Mouse (Mus musculus) CD4-positive, CD25-positive, alpha-beta regulatory T cell, adult 2 months (primary cell): ENCODE measurements around the gene Chd2.
A peak's percentile ranks its signal among the peaks of the same experiment; 100 is the strongest.

Experiments used
- DNase-seq: peaks from one replicate; pipeline ENCODE4 v3.0.0-alpha.2; 2012; ENCODE audit warnings: low read depth, low spot score

Chd2 gene

DNA sequence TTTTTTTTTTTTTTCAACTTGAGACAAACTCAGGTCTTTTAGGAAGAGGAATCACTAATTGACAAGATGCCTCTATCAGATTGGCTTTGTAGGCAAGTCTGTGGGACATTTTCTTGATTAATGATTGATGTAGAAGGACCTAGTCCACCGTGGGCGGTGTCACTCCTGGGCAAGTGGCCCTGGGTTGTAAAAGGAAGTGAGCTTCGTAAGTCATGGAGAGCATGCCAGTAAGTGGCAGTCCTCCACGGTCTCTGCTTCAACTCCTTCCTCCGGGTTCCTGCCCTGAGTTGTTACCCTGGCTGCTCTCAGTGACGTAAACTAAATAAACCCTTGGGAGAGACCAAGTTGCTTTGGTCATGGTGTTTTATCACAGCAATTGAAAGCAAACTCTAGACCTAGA, 22.5 kb upstream of the Chd2 start:
- DNase-seq = no peak

DNA sequence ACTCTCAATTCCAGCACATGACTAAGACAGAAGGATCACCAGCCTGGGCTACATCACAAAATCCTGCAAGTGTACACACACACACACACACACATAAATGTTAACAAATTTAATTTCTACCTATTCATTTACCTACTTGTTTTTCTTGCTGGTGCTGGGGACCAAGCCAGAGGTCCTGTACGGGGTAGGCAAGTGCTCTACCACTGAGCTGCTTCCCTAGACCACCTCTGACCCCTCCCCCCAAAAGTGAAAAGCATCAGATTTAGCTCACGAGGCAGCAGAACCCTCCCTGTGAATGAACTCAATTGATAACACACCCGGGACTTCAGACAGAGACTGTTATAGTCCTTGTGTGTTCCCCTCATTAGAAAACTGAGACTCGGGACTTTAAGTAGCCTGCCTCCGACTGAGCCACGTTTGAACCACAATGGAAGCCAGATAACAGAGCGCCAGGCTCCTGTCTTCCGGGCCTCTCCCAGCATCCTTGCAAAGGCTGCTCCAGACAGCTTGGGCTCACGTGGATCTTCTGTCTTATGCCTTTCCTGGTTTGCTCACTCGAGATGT, 19.9 kb upstream of the Chd2 start:
- no peak for DNase-seq

DNA sequence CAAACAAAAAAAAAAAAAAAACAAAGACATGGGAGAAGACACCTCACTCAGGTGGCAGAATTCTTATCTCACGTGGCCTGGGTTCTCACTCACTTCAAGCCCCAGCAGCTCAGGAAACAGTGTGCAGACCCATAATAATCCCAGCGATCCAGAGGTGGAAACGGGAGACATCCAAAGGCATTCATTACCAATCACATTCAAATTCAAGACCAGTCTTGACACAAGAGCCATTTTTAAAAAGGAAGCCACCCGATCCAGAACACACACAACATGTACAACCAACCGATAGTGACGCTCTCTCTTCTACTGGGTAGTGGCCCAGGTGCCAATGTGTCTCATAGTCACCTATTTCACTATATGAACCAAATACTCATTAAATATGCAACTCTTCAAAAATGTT, 19.2 kb upstream of the Chd2 start:
- no peak for DNase-seq

DNA sequence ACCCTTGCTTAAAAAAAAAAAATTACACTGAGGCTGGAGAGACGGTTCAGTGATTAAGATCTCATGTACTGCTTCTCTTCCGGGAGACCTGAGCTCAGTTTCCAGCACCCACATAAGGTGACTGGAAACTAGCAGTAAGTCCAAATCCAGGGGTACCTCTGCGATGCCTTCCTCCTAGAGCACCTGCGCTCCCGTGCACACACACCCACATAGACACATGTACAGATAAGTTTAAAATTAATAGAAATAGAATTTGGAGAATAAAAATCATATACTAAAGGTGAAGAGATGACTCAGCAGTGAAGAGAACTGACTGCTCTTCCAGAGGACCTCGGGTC, 18.2 kb upstream of the Chd2 start:
- no peak for DNase-seq

DNA sequence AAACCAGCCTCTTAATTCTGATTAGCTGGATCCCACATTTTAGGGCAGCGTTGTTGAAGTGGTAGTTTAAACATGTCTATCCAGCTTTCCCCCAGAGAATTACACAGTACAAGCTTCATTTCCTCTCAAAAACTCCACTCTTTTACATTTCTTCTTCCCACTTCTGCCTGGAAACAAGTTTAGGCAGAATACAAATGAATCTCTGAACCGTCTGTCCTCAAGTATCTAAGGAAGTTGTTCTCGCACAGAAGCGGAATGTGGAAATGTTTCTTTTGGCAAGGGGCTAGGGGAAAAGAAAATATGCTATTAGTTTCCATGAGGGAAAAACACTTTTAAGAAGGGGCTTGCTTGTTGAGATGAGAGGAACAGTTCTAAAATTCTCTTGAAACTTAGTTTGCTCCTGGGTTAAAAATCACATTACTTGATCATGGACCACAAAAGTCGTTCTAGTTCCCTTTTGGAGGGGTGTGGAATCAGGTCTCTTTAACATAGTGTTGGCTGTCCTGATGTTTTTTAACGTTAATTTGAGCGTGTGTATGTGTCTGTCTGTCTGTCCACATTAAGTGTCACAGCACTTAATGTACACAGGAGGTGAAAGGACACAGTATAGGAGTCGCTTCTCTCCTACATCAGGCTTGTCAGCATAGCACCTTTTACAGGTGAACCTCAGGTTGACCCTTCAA, 17.7 kb upstream of the Chd2 start:
- DNase-seq = no peak

DNA sequence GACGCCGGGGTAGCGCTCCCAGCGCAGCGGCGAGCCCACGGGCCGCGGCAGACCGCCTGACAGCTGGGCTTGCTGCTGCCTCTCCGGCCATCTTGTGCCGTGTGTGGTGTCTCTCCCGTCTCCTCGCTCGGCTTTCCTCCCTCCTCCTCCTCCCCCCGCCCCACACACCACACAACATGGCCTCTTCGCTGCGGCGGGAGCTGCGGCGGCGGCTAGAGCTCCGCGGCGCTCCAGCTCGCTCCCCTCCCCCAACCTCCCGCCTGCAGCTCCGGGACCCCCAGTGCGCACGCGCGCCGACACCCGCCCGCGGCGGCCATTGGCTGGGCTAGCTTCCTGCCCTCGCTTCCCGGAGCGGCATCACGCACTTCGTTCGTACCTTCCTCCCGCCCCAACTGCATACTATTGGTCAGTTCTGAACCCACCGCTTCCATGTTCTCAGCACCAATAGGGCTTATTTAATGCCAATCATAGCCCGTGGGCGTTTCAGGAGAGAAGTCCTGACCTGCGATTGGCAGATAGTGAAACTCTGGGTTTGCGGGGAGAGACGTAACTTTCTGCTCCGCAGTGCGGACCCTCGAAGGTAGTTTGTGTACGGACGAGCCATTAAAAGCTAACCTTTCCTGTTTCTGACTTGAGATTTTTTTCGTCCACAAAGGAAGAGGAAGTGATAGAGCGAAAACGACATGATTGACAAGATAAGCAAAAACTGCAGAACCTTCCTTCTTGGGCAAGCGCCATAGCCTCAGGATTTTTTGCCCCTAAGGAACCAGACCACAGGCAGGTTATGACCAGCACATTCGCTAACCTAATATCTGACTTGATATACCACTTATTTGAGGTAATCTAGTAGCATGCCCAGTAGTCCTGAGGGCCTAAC, 16.9 kb upstream of the Chd2 start:
- peak; percentile 100 for DNase-seq

DNA sequence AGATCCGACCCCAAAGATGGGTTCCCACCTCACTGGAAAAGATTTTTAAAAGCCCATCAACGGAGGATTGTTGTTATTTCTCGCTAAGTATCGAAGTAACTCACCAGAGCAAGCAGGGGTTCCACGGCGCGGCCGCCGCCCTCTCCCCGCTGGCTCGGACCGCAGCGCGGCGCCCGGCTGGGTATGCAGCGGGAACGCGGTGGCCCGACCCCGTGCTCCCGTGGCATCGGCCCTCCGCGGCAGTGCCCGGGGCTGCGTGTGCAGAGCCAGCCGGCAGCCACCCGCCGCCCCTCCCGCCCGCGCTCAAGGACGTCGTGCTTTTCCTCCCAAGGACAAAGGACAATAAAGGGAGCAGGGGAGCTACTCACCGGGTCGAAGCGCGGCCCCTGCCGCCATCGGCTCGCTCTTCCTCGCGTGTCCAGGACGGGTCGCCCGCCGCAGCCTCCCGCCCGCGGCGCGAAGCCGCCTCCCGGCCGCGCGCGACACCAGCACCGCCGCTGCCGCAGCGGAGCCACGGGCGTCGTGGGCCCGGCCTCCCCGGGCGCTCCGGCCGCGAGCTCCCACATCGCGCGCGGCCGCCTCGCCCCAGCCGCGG, 16.1 kb upstream of the Chd2 start:
- peak; percentile 68 for DNase-seq

DNA sequence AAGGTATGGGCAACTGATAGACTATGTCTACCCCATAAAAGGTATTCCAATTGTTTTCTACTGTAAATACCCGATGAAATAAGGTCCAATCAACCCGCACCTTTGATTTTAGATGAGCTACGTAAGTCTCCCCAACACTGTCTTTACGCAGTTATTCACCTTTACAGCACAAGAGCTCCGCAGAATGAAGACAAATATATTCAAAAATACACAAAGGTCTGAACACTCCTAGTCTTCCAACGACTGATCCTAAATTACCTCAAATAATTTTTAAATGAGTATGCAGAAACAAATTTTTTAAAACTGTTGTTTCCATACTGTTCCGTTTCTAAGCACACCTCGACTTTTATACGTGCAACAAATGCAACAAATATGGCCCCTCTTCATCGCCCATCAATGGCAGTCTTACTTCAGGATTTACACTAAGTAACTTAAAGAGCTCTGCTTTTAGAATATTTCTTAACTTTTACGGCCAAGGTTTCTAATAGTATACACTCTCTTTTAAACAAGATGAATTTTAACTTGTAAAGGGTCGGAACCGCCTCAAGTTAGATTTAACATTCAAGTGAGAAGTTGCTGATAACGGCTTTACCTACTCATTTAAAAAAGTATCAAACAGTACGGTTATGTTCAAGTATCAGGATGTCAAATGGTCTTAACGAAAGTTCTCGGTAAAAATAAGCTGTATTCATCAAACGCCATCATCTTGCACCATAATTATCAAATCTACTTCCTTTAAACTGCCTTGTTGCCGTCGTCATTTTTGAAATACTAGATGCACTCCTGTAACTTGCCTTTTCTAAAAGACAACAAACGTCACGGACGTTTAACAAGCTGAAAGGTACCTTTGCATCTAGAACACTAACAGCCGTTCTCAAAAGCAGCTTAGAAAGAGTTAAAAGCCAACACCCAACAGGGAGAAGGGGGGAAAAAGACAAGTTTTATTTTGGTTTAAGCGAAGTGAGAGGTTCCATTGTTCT, 15.3 kb upstream of the Chd2 start:
- peak; percentile 76 for DNase-seq

DNA sequence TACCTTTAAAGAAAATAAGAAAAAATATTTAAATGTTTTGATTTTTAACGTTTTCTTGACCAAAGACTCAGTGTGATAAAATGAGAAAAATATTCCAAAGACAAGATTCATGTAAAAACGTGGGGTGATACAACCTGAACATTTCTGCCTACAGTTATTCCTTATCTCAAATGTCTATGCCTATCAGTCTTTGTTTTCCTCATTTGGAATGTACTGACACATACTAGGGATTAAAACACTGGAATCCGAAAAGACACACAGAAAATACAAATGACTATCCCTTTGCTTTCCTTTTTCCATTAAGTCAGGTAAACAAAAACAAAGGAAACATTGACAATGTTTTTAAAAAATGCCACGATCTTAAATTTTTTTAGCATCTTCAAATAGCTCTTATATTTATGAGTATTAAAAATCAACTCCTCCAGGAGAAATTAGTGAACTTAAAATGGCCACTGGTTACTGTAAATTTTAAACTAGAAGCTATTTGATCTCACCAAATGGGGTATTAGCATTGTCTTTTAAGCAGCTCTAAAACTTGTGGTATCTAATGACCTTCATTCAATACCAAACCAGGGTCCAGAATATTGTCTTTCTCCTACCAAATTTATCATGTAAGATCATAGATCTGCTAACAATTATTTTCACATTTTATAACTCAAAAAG, 14.4 kb upstream of the Chd2 start:
- no peak for DNase-seq

DNA sequence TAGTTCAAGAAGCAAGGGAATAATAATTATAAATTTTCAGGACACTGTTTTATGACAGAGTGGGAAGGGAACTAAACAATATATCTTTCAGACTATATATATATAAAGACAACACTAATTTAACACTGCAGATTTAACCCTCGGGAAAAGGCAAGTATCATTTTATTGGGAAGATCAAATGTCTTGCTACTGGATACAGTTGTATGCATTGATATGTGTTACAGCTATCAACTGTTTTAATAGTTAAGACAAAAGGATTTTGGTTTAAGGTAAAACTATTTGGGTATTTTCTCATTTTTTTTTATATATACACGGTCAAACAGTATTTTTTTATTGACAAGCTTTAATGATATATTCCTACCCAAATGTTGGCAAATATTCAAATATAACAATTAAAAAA, 13.2 kb upstream of the Chd2 start:
- no peak for DNase-seq

DNA sequence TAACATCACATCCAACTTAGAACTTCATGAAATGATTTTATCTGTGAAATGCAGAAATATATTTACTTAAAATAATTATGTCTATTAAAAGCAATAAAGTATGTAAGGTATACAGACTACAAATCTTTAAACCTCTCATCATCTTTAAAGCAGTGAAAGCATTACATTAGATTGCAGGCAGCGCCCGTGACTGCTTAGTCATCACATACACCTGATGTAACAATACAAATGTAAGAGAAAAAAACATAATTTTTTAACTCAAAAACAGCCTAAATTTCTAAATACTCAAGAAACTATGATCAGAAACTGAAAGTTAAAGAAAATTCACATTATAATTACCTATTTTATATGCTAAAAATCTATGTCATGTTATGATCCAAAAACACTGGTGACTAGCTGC, 11.5 kb upstream of the Chd2 start:
- DNase-seq = no peak

DNA sequence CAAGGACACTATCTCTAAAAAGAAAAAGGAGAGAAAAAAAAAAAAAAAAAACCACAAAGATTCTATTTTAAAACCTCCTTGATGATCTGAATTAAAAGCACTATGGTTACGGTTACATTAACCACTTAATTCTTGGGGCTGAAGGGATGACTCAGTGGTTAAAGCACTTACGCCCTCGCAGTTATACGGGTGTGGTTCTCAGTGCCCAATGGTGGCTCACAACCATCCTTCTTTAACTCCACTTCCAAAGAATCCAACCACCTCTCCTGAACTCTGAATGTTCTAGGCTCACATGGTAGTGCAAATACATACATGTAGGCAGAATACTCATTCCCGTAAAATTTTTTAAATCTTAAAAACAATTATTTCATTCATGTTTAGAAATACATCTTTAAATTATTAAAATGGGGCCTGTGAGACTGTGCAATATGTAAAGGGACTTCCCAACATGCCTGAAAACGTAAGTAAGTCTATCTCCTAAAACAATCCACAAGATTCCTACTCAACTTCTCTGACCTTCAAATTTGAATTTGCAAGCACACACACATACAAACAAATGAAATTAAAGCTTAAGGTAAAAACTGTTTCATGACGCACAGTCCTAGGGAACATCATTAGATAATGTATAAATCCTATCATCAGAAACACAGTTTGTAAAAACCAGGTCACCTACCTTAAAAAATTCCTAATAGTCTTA, 10.6 kb upstream of the Chd2 start:
- DNase-seq = peak; percentile 67

DNA sequence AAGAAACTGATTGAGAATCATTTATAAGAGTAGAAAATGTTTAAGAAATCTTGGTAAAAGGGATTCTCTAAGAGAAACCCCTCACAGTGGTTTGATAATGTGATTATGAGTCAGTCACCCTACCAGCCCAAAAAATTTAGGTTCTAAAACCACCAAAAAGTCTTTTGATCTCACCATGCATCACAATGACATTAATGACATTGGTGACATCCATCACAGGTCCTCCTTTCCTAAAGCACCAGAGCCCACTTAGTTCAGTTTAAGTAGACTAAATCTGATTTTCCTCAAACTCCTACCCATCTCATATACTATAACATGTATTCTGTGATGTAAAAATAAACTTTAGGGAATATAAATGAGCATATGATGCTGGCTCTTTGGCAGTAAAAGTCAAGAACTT, 9.7 kb upstream of the Chd2 start:
- DNase-seq = no peak

DNA sequence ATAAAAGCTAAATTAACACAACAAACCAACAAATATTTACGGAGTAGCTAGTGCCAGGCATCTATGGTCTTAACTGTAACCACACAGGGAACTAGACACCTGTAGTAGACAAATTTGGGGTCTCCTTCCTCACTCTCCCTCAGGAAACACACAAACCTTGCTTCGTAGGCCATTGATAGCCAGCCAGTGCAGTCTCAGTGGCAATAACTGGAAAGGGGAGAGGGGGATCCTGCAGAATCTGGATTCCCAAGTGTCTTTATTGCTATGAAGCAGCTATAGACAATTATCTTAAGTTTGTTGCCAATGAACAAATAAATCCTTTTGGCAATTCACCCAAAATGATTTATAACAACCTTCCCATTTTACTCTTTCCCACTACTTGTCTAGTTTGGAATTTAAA, 6.4 kb upstream of the Chd2 start:
- no peak for DNase-seq

DNA sequence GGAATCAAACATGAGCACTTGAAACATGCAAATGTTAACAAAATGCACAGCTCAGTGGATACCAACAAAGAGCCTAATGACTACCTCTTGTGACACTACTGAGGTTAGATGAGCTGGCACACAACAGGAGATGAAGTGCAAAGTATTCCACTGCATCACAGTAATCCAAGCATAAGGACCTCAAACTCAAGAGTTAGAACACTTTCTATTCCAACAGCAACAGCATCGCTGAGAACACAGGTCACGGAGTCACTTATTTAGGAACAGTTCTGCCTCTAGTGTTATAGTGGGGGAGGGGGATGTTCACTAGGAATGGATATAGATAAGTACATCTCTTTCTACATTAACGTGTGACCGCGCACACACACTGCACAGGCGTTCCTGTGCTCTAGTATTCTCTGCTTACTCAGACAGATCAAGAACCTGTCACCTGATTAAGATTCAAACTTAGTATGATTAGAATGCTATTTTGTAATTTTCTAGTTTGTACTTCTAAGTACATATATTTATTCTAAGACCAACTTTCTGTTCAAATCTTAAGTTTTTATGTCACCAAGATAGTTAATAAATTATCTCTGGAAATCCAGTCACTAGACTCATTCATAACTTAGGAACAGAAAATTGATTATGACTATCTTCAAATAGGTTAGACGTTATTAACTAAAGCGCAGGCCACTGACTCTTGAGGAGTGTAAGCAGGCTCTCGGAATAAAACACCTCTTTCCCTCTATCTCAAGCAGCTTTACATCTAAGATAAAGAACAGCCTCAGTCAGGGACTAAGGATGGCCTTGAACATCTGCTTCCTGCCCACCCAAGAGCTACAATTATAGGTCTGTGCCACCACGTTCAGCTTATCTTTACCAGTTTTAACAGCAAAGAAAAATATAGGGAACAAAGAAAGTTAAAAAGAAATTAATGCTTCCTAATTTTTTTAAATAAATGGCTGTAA, 5.2 kb upstream of the Chd2 start:
- peak; percentile 58 for DNase-seq

DNA sequence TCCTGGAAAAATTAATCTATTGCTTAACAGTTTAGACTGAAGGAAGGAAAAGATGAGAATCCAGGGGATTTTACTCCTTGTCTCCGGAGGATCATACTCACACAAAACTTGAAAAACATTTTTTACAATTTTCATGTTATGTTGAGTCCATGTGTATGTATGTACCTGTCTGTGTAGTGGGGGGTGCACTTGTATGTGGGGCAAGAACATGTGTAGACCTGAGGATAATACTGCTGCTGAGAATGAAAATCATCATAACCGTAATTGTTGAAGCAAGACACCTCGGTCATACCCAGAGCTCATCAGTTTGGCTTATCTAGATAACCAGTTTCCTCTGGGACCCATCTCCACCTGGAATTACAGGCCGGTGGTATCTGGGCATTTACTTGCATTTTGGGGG, 3.4 kb upstream of the Chd2 start:
- no peak for DNase-seq

DNA sequence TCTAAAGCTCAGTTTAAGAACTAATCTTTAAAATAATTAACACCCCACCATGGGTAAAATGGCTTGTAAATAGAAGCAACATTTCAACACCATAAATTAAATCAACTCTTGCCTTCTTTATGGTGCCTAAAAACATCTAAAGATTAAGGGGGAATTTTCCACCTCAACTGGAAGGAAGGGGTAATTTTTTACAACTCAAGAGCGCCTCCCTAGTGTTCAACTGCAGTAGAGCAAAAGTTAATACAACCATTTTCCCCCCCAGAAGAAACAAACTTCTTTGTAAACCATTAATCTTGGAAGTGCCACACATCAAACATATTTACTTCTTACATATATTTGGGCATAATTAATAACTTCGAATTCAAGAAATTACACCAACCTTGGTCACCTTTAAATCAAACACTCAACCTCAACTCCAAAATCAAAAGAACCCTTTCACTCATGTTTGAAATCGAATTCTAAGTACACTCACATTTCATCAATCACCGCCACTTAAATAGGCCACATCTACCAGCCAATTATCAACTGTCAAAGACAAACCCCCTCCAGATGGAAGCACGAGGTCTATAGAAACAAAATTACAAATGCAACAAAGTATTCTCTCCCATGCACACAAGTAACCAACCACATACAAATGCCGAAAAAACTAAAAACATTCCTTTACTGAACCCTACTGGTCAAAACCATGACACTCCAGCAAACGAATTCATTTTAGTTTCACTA, 662 bp upstream of the Chd2 start:
- DNase-seq = peak; percentile 49

DNA sequence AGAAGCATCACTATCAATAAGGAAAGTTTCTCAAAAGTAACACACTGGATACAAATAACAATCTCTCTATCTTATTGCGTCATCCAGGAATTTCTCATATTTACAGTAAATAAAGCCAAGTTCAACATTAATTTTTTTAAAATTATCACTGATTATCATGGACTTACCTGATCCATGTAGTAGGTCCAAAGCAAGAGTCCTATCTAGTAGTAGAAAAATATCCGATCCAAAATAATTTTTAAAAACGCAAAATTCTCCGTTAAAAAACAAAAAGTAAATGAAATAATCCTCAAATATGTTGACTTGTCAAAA, 595 bp downstream of the Chd2 start:
- DNase-seq = no peak
